Mouse (Mus musculus): Measurements from ENCODE around the gene Tenm2.
A peak's percentile ranks its signal among the peaks of the same experiment; 100 is the strongest.

Tenm2 gene

DNA sequence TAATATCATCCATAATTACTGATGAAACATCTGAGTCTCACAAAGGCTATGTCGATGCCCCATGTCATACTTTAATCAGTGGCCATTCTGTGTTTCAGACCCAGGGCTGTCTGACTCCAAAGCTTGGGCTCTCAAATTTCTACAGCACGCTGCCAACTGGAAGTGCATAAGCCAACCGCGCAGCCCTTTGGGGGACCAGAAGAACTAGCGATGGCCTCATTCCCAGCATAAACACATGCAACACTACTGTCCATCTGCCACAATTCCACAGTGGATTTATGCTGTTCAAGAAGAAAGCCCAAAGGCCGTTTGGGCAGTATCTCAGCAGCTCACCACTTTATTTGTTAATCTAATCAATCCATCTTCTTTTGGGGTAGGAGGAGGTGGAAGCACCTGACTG, 678.4 kb downstream of the Tenm2 start:
- no peak for DNase-seq

DNA sequence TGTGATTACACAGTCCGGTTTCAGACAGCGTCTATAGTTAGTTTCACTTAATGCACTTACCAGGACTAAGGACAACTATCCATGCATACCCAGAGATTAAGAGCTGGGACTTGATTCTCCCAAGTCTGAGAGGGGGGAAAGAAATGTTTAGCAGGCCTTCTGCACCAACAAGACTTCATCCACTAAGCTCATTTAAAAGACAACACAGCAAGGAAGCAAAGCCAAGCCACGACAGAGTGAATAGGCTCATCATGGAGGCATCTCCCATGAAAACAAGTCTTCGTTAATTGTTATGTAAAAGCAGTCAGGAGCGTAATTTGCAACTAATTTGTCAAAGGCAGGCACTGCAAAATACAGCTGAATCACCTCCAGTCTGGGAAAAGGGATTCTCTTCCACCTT, 682.5 kb downstream of the Tenm2 start:
- no peak for DNase-seq

DNA sequence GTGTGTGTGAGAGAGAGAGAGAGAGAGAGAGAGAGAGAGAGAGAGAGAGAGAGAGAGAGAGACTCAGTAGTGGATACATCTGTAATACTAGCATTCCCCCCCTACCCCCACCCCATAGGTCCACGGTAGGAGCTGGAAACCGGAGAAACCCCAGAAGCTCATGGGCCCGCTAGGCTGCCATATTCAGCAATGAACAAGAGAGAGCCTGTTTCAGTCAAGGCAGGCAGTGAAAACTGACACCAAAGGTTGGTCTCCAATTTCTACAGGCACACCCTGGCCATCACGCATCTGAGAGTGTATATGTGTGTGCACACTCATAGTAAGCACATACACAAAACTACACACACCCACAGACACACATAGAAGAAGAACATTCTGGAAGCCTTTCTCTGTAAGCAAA, 685.1 kb downstream of the Tenm2 start:
- DNase-seq, result no peak

DNA sequence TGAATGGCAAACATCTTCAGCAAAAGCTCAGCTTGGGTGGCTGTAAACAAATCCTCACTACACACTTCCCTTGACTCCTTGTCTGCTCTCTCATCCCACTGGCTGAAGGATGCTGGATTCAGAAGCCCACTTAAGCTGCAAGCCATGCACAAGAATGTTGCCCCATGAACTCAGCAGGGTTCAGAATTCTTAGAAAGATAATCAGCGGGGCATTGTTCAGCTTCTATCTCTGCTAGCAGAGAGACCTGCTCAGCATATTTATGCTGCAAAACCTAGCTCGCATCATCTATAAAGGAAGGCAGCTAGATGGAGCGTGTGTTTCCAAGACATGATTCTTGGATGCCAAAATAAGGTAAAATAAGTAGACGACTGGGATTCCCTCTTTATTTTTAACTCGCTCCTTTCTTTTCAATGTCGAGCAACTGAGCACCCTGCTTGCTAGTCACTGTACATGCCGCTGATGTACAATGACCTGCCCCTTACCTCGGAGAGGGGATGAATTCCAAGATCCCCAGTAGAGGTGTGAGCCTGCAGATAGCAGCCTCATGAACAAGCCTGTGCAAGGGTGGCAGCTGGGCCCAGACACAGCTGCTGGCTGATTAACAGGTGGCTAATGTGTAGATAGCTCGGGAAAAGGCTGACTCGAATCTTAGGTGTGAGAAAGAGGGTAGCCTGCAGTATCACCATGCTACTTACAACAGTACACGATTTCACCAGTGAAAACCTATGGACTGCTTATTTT, 686.2 kb downstream of the Tenm2 start:
- DNase-seq, result no peak

DNA sequence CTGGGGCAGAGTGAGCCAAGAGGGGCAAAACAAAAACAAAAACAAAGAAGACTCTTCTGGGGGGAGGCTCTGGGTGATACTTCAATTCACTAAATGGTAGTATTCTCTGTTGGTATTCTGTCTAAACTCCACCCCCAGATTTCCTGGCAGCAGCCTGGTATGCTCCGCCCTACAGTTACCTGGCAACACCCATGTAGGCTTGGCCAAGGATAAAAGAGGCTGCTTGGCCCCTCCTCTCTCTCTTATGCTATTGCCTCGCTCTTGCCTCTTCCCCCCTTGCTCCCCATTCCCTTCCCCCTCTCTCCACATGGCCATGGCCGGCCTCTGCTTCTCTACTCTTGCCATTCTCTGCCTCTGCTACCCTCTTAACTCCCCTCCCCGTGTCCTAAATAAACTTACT, 687.6 kb downstream of the Tenm2 start:
- no peak for DNase-seq

DNA sequence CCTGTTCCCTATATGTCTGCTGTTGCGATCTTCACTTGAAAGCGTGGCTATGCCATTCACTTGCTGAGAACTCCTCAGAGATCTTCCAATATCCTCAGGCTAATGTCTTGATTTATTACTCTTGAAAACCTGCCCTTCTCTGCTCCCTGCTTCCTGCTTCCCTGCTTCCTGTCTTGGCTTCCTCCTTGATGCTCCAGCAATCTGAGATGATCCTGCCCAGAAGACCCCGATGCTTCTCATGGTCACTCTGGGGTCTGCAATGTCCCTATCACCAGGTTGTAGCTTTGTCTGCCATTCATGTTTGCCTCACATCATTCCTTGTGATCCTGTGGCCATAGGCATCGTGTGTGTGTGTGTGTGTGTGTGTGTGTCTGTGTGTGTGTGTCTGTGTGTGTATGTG, 697.6 kb downstream of the Tenm2 start:
- DNase-seq, result no peak

DNA sequence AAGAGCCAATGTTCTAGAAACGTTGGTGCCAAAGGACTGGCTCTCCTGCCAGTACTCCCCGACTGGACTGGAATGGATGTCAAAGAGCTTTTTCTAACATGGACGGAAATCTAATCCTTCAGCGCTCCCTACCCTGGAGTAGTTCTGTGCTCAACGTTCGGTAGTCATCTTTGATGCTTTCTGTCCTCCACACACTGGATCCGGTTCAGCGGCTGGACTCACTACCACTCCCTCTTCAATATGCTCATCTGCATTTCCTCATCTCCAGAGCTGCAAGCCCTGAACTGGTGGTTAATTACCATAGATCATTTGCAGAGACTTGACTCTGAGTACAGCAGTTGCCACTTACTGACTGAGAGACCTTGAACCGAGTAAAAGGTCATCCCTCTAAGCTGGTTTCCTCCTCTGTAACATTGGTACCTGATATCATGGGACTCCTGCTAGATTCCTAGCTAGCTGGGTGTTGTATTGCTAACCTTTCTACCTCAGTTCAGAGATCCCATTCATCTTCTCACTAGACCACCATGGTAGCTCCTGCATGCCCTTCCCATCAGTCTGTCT, 698.1 kb downstream of the Tenm2 start:
- no peak for DNase-seq

DNA sequence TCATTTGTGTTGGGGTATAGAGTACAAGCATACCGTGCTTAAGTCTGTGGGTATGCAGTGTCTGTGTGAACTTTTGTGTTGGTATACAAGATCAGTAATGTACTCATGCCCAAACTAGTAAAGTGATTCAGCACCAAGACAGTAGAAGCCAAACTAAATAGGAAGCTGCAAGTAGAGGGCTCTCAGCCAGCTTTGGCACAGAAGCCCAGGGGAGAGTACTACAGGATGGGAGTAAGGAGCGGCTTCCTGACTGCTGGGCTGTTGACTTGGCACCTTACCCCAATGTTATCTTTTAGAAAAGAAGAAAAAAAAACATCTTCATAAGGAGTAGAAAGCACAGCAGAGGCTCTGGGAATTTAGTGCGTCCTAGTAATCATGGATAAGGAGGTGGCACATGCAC, 700.2 kb downstream of the Tenm2 start:
- DNase-seq, result peak; percentile 31

DNA sequence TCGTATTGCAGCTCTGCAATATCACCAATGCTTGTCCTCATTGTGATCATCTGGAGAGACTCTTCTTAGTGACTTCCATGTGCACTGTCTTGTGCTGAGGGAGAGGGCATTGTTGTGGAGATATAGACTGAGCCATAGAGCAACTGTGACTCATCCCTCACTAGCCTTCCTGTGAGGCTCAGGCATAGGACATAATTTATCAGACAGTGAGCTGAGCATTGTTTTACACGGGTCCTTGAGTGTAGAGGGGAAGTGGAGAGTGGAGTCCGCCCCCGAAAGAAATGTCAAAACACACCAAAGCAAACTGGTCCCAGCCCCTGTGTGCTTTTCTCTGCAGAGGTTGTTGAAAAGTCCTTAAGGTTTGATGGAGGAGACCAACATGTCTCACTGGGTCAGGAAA, 704.1 kb downstream of the Tenm2 start:
- peak; percentile 11 for DNase-seq

DNA sequence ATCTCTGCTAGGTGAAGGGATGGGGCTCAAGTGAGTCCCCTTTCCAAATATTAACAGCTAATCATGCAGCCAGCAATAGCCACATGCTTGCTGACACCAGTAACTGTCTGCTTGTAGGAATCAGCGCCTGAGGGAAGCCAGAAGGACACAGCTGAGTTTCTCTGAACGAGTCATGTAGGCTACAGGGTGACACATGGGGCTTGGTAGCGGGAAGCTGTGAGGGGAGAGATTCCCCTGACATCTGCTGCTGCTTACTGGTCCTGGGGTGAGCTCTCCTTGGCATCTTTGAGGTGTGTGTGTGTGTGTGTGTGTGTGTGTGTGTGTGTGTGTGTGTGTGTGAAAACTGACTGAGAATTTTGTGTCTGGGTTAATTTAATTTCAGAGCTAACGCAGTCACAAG, 708.3 kb downstream of the Tenm2 start:
- DNase-seq, result no peak

DNA sequence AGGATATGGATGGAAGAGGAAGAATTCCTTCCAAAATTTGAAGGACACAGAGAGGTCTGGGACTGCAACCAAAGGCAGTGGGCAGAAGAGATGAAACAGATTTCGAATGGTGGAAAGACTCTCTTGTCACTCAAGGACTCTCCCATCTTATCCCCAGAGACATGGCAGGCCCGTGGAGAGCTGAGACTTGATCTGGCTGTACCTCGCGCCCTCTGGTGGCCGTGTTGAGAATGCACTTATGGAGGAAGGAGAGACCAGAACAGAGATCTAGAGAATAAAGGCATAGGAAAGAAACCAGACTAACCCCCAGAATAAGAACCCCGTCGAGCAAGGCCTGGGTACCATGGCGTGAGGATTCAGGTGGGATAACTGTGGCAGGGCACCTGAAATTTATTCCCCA, 709.4 kb downstream of the Tenm2 start:
- DNase-seq, result peak; percentile 88

DNA sequence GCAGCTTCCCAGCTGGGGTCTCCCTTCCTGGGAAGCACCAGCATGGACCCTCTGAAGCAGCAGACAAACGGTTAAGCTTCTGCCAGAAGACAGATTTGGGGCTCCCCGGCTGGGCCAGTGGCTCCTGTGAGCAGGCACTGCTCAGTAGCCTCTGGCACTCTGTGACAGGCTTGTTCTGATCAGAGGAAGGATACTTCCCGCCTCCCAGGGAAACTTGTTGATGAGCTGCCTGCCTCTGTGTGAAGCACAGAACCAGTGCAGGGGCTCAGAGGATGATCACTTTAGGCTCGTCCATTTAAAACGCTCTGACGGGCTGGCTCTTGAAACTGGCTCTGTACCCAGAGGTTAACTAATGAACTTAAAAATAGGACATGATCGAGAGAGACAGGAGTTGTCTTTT, 723.3 kb downstream of the Tenm2 start:
- no peak for DNase-seq

DNA sequence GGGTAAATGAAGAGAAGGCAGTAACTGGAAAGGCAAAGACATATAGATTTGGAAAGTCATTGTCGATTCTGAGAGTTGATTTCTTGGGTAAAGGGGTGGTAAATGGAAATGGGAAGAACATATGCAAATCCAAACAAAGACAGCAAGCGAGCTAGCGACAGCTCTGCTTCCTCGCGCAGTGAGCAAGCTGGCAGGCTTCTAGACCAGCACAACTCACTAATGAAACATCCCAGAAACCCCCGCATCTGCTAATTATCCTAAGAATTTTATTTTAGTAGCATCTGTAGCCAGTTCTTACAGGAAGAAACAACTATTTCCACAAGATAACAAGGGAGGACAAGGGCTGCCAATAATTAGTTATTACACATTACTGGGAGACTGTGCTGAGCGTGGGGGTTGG, 727.5 kb downstream of the Tenm2 start:
- no peak for DNase-seq

DNA sequence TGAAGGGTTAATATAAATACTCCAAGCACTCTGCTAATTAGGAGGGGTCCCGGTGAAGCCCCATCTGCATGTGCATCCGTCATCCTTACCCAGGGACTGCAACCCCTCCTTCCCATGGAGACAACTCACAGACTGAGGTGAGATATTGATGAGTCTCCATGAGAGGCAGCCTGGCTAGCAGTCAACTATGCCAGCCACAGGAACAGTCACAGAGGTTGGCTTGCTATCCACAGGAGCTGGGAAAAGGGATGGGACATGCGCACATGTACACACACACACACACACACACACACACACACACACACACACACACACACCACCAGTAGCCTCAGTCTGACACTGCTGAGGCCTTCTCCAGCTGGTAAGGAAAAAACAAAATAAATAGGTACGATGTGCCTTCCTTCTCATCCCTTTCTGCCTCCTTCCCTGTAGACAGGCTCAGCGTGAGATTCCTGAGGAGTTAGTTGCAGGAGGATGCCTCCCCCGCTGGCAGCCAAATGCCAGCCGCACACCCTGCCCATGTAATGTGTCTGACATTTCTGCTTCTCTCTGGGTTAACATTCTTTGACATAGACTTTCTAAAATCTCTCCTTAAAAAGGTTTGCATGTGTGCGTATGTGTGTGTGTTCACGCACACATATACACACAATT, 740.7 kb downstream of the Tenm2 start:
- no peak for DNase-seq

DNA sequence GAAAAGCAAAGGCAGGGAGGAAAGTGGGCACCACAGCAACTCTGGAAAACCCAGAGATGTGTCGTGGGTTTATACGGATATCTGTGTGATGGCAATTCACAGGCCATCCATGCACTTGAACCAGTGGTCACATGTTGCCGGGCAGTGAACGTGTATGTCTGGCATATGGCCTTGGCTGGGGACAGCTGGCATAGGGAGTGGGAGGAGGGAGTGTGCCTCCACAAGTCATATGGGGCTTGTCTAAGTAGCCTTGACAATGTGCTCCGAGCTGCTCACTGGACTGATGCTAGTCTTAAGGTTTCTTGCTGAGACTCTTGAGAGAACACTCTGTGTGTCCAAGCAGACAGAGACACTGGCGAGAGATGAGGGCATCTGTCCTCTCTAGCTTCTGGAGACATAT, 743.5 kb downstream of the Tenm2 start:
- DNase-seq, result no peak

DNA sequence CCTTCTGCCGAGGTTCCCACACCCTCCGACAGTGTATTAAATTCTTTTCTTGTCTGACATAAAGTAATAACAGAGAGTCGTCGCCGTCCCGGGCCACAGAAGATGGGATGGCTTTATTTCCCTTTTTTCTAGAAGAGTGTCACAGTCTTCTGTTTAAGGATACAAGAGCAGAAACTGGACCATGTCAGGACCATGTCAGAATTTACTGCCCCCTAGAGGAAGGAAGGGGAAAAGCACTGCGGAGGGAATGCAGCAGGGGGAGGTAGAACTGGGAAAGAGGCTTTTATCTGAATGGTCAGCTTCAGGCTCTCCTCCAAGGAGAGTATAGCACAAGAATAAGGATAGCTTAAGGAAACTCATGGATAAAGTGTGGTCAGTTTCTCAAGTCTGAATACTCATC, 745.7 kb downstream of the Tenm2 start:
- no peak for DNase-seq

DNA sequence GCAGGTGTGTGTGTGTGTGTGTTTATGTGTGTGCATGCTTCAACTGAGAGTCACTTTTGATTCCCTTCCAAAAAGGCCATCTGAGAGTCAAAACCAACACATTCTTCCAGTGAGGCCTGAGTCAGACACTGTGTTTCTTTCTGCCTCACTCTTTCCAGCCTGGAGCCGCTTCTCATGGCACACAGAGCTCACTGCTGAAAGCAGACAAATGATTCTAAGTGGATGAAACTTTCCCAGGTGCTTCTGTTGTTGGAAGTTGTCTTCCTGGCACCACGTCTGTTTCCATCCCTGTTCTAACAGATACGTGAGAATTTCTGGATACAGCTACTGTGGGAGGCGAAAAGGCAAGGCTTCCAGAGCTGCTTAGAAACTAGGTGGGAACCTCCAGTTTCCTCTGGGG, 747.1 kb downstream of the Tenm2 start:
- no peak for DNase-seq

DNA sequence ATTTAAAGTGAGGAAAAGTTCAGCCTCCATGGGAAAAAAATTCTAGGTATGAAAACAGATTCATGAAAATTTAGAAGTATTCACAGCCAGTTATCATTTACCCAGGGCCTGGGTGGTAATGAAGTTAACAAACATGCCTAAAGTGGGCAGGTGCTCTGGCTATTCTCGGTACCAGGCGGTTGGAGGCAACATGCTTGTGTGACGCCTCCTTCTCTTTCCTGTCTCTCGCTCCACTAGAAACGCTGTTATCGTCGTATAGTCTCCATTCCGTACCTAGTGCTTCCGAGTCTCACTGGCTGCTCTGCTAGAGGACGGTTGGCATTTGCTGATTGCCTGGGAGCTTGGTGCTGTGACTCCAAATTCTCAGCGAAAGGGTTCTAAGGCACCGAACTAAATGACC, 749.7 kb downstream of the Tenm2 start:
- DNase-seq, result no peak

DNA sequence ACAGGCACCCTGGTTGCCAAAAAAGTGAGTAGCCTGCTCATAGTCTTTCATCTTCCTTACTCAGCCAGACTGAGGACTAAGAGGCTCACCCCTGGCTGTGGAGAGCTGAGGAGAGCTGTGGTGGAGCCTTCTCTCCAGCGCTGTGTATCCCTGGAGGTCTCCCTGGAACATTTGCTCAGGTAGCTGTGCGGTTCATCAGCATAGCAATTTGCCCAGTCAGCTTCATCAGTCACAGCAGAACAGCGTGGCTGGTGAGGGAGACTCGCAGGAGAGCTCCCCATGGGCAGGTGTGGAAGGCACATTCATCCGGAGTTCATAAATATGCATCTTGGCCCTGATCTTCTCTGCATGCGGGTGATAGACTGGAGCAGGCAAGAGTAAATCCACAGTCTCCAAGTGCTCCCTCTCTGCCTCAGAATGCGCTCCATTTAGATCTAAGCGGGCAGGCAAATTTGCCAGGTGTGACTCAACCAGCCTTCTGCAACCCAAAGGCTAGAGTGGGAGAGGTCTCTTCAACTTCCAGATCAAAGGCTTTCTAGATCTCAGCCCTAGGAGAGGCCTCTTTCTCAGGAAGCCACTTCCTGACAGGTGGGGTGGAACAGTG, 751.2 kb downstream of the Tenm2 start:
- DNase-seq, result no peak

DNA sequence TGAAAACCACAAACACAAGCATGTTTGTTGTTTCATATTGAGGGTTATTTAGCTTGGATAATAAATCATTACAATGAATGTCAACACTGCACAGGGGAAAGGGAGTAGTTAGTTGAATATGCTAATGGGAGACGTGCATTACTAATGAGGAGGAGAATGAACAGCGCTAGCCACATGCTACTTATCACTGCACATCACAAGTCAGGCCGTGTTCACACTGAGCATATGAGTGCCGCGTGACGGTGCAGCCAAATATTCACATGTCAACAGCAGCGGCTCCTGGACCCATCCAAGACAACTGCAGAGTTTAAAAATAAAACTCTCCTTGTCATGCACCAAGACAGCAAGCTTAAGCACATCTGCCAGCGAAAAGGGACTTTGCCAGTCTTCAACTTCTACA, 753.6 kb downstream of the Tenm2 start:
- no peak for DNase-seq

DNA sequence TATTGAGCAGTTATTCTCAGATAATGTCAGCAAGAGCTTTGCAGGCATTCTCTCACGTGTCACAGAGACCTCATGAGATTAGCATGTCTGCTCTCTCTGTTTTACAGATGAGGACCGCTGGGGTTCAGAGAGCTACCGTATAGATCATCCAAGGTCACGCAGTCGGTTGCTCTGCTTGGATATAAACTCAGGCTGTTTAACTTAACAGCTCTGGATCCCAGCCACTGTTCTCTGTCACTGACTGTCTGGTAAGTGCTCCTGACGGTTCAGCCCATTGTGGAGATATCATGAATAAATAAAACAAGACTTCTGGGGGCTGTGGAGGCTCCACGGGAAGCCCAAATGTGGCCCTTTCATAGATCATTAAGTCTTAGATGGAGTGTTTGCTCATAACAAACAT, 754.2 kb downstream of the Tenm2 start:
- no peak for DNase-seq

DNA sequence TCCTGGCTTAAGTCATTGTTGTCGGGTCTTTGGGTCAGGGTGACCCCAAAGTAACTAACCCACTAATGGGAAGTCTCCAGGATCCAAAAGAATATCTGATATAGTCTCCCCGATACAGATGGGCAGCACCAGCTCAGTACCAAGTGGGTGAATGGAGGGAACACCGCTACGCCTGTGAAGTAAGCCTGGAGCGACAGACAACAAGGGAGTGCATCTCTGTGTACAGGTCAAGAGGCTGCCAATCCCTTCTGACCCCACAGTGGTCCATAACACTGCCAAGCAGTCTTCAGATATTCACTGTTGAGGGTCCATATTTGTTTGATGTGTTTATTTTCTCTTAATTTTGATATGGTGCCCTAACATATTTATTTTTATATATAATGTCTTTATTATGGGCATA, 754.7 kb downstream of the Tenm2 start:
- no peak for DNase-seq

DNA sequence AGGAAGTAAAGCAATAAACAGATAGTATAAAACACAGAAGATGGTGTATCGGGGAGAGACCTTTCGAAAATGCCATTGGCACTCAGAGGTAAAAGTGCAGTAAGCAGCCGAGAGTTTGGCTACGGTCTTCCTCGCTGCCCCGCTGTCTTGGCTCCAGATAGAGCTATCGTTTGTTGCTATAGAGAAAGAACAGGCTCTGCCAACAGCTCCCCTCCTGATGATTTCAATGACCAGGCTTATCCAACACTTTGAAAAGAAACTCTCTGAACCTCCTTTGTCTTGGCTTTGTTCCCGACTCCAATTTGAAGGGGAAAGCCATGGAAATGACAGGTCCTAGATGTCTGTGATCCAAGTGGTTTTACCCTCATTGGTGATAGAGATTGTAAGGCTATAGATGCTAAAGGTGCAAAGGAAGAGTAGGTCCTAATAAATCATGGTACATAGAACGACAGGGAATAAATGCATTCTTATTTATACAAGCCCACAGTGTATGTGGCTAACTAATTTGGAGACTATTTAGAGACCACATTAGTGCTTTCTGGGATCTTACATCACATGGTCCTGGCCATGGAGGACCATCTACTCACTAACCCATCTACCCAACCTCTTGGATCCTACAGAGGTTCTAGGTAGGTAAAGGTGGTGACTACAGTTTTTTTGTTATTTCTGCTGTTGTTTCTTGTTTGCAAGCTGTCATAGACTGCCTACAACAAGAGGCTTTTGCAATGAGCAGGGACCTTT, 765.8 kb downstream of the Tenm2 start:
- no peak for DNase-seq

DNA sequence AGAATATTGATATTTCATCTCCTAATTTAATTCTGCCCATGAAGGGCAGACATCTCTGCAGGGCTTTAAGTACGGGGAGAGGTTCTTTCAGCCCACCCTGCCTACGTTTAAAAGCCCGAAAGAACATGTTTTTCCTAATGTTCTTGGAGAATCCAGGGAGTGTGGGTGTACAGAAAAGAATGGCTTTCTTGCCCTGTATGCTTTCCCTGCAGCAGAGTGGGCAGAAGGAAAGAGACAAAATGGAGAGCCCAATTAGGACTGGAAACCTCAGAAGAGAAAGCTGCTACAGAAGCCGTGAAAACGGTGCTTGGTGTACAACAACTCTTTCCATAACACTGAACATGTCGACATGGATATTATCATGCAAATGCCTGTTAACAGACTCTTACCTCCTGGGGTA, 777.3 kb downstream of the Tenm2 start:
- DNase-seq, result no peak
